Mouse (Mus musculus): Measurements from ENCODE around the gene Lnx1. TPM values are rescaled to one million over a fixed set of nuclear protein-coding genes. Genes with fewer than 3 reads are reported as not detected.
A peak's percentile ranks its signal among the peaks of the same experiment; 100 is the strongest.

Lnx1 gene
- polyA plus RNA-seq, 1 experiment = 31.8 TPM

DNA sequence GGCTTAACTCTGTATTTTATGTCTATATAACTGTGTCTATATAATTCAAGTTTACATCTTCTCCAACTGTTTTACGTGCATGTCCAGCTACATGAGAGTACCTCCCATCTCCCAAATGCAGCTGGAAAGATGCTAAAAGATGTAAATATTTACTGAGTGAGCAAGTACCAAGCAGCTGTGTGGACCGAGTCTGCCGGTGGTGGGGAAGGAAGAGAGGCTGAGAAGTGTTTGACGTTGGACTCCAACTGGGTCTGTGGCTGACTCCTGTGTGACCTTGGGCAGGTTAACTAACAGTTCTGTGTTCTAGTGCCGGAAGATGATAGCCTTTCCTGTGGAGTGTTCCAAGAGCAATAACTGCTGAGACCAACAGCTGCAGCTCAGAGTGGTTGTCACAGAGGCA, 27.9 kb upstream of the Lnx1 start:
- TF ChIP-seq CTCF (IDR thresholded peaks at IDR 0.05; ENCODE audit: borderline replicate concordance, insufficient read depth, low read depth, low read length) = no peak
- TF ChIP-seq POLR2A (IDR thresholded peaks at IDR 0.05; ENCODE audit: borderline replicate concordance, insufficient read depth, low read length) = no peak
- DNase-seq = no peak
- Histone ChIP-seq H3K27ac (ENCODE audit: insufficient read depth, low read length) (no peak overlapping the region), H3K4me1 (ENCODE audit: control insufficient read depth, insufficient read depth, low read length) (no peaks in the 10 kb centered on the region), H3K27me3 (ENCODE audit: control insufficient read depth, insufficient read depth, low read length) (no peaks in the 10 kb centered on the region; the same call in 1 of the 2 replicates), H3K4me3 (replicated peaks; ENCODE audit: insufficient read depth, low read depth, low read length) (no peak overlapping the region)
- 86% methylated on average over 5 of the region's 5 CpGs for WGBS

DNA sequence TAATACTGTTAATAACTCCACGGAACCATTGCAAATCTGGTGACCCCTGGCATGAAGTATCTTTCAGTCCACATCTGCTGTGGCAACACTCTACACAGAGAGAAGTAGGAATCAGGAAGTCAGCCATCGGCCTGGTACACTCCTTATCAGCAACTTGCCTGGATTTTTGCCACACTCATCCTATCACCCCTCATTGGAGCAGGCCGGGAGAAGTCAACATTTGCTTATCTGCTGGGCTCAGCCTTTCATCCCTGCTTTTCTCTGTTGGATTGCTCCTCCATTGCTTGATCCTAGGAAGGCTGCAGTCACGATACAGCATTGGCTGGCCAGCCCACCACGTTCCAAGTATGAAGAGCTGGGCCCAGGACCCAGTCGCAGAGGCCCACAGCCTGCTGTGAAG, 26.9 kb upstream of the Lnx1 start:
- H3K27me3 ChIP-seq (ENCODE audit: control insufficient read depth, insufficient read depth, low read length) = no peaks in the 10 kb centered on the region; the same call in 1 of the 2 replicates
- no peaks in the 10 kb centered on the region for H3K4me1 ChIP-seq (ENCODE audit: control insufficient read depth, insufficient read depth, low read length)
- no peak overlapping the region for H3K27ac ChIP-seq (ENCODE audit: insufficient read depth, low read length)
- H3K4me3 ChIP-seq (replicated peaks; ENCODE audit: insufficient read depth, low read depth, low read length) = no peak overlapping the region
- WGBS = 83% methylated on average over 6 of the region's 6 CpGs
- TF ChIP-seq POLR2A (IDR thresholded peaks at IDR 0.05; ENCODE audit: borderline replicate concordance, insufficient read depth, low read length) (no peak), CTCF (IDR thresholded peaks at IDR 0.05; ENCODE audit: borderline replicate concordance, insufficient read depth, low read depth, low read length) (no peak)
- no peak for DNase-seq

DNA sequence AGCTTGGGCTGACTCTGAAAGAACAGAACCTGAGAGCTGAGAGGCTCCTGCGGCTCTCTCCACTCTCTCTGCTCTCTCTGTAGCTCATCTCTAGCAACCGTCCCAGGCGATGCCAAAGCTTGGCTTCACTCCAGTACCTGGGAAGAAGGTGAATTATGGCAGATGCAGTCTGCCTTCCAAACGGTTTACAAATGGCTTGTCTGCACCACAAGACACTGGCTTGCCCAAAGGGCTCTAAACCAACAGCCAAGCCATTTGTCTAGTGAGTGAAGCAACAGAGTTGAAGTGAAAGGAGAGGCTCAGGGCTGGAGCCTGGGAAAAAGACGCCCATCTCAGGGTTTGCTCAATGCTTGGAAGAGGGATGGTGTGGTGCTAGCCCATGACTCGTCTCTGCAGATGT, 25.5 kb upstream of the Lnx1 start:
- Histone ChIP-seq H3K4me1 (ENCODE audit: control insufficient read depth, insufficient read depth, low read length) (no peaks in the 10 kb centered on the region), H3K27ac (ENCODE audit: insufficient read depth, low read length) (no peak overlapping the region), H3K27me3 (ENCODE audit: control insufficient read depth, insufficient read depth, low read length) (no peaks in the 10 kb centered on the region; the same call in 1 of the 2 replicates), H3K4me3 (replicated peaks; ENCODE audit: insufficient read depth, low read depth, low read length) (no peak overlapping the region)
- TF ChIP-seq POLR2A (IDR thresholded peaks at IDR 0.05; ENCODE audit: borderline replicate concordance, insufficient read depth, low read length) (no peak), CTCF (IDR thresholded peaks at IDR 0.05; ENCODE audit: borderline replicate concordance, insufficient read depth, low read depth, low read length) (no peak)
- 25% methylated on average over 6 of the region's 6 CpGs for WGBS
- peak; percentile 33 to 51 for DNase-seq

DNA sequence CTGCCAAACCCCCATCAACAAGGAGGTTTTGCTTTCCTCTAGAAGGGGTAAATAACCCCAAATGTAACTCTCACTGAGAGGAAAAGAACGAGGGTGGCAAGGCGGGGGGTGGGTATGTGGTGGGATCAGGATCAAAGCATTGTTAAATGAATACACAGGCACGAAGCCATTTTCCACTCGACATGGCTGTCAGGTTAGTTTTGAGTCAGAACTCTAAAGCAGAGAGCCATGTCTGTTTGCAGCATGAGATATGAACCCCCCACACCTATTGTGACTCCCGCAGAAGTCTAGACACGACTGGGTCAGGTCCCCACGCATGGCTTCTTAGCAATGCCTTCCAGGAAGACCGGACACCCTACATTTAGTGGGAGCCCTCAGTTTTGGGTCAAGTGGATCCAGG, 24.6 kb upstream of the Lnx1 start:
- no peak for DNase-seq
- Histone ChIP-seq H3K4me1 (ENCODE audit: control insufficient read depth, insufficient read depth, low read length) (no peaks in the 10 kb centered on the region), H3K27ac (ENCODE audit: insufficient read depth, low read length) (no peak overlapping the region), H3K27me3 (ENCODE audit: control insufficient read depth, insufficient read depth, low read length) (no peaks in the 10 kb centered on the region; the same call in 1 of the 2 replicates), H3K4me3 (replicated peaks; ENCODE audit: insufficient read depth, low read depth, low read length) (no peak overlapping the region)
- TF ChIP-seq POLR2A (IDR thresholded peaks at IDR 0.05; ENCODE audit: borderline replicate concordance, insufficient read depth, low read length) (no peak), CTCF (IDR thresholded peaks at IDR 0.05; ENCODE audit: borderline replicate concordance, insufficient read depth, low read depth, low read length) (no peak)
- 39% methylated on average over 8 of the region's 8 CpGs for WGBS

DNA sequence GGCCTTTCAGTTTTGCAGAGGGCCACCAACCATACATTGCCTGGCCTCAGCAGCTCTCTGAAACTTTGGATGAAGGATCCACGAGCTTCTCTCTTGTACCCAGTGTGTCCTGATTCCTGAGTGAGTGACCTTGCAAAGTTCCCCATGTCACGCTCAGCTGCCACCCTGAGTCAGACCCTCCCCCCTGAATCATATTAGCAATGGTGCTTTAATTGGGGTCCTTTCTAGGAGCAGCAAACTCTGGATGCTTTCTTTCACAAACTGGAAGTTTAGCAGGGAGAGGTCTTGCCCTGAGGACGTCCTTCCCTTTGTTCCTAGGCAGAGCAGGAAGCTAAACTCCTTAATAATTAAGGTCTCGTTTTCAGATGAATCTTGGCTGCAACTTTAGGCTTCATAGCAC, 22.8 kb upstream of the Lnx1 start:
- no peak overlapping the region for H3K4me3 ChIP-seq (replicated peaks; ENCODE audit: insufficient read depth, low read depth, low read length)
- WGBS = 77% methylated on average over 4 of the region's 4 CpGs
- 0 out of 2 replicates have a peak, but pooled peaks cover 2% of the 10 kb centered on the region for H3K4me1 ChIP-seq (ENCODE audit: control insufficient read depth, insufficient read depth, low read length)
- no peak for TF ChIP-seq POLR2A (IDR thresholded peaks at IDR 0.05; ENCODE audit: borderline replicate concordance, insufficient read depth, low read length)
- no peak for TF ChIP-seq CTCF (IDR thresholded peaks at IDR 0.05; ENCODE audit: borderline replicate concordance, insufficient read depth, low read depth, low read length)
- H3K27ac ChIP-seq (ENCODE audit: insufficient read depth, low read length) = no peak overlapping the region
- no peaks in the 10 kb centered on the region; the same call in 1 of the 2 replicates for H3K27me3 ChIP-seq (ENCODE audit: control insufficient read depth, insufficient read depth, low read length)
- no peak for DNase-seq

DNA sequence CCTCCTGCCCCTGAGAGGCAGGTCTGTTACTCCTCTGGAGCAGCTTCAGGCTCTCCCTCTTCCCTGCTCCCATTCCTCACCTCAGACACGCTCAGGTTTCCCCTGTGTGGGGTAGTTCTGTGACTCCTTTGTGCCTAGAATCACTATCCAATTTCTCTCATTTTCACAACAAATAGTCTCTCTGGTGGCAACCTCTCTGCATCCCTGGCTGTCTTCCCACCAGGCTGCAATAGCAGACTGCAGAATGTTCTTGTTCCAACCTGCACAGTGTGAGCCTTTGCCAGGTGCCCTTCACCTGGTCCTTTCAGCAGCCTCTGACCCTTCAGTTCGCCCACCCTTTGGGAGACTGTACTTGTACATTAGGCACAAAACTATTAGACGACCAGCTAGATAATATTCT, 19.1 kb upstream of the Lnx1 start:
- no peaks in the 10 kb centered on the region; the same call in 1 of the 2 replicates for H3K27me3 ChIP-seq (ENCODE audit: control insufficient read depth, insufficient read depth, low read length)
- no peak overlapping the region for H3K27ac ChIP-seq (ENCODE audit: insufficient read depth, low read length)
- no peak overlapping the region for H3K4me3 ChIP-seq (replicated peaks; ENCODE audit: insufficient read depth, low read depth, low read length)
- 57% methylated on average over 3 of the region's 3 CpGs for WGBS
- DNase-seq = no peak
- H3K4me1 ChIP-seq (ENCODE audit: control insufficient read depth, insufficient read depth, low read length) = 0 out of 2 replicates have a peak, but pooled peaks cover 2% of the 10 kb centered on the region
- TF ChIP-seq CTCF (IDR thresholded peaks at IDR 0.05; ENCODE audit: borderline replicate concordance, insufficient read depth, low read depth, low read length) = no peak
- no peak for TF ChIP-seq POLR2A (IDR thresholded peaks at IDR 0.05; ENCODE audit: borderline replicate concordance, insufficient read depth, low read length)

DNA sequence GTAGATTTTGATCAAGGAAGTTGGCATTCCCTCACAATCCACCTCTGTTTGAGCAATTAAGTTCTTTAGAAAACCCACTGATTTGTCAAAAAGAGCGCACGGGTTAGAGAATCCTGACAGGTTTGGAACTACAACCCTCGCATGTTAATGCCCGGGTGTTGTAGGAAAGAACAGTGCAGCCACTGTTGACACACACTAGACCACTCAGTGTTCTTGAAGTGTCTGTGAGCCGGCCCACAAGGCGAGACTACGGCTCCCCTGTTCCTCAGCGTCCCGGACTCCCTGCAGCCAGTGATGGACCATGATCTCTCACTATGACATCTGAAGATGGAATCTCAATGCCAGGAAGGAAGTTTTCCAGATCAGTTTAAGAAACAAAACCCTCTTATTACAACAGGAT, 17.9 kb upstream of the Lnx1 start:
- no peak overlapping the region for H3K27ac ChIP-seq (ENCODE audit: insufficient read depth, low read length)
- 74% methylated on average over 9 of the region's 9 CpGs for WGBS
- H3K27me3 ChIP-seq (ENCODE audit: control insufficient read depth, insufficient read depth, low read length) = no peaks in the 10 kb centered on the region; the same call in 1 of the 2 replicates
- 0 out of 2 replicates have a peak, but pooled peaks cover 2% of the 10 kb centered on the region for H3K4me1 ChIP-seq (ENCODE audit: control insufficient read depth, insufficient read depth, low read length)
- no peak for TF ChIP-seq POLR2A (IDR thresholded peaks at IDR 0.05; ENCODE audit: borderline replicate concordance, insufficient read depth, low read length)
- no peak overlapping the region for H3K4me3 ChIP-seq (replicated peaks; ENCODE audit: insufficient read depth, low read depth, low read length)
- DNase-seq = no peak

DNA sequence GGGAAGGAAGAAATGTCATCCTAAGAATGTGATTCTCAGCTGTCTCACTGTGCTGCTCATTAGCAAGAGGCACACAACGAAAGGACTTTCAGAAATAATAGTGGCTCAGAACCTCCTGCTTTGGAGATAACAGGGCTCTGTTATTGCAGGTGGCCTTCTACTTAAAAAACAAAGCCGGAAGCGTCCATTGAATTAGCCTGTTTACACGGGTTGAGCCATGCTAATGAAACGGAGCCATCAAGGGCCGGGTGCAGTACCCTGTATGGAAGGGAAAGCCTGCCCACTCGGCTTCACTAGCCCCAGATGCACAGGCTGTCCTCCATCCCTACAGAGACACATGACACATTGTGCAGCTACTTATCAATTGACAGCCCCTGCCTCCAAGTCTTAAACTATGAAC, 13.5 kb upstream of the Lnx1 start:
- Histone ChIP-seq H3K4me3 (replicated peaks; ENCODE audit: insufficient read depth, low read depth, low read length) (no peak overlapping the region), H3K27me3 (ENCODE audit: control insufficient read depth, insufficient read depth, low read length) (no peaks in the 10 kb centered on the region), H3K4me1 (ENCODE audit: control insufficient read depth, insufficient read depth, low read length) (no peaks in the 10 kb centered on the region), H3K27ac (ENCODE audit: insufficient read depth, low read length) (no peak overlapping the region)
- TF ChIP-seq POLR2A (IDR thresholded peaks at IDR 0.05; ENCODE audit: borderline replicate concordance, insufficient read depth, low read length) = no peak
- TF ChIP-seq CTCF (IDR thresholded peaks at IDR 0.05; ENCODE audit: borderline replicate concordance, insufficient read depth, low read depth, low read length) = no peak
- no peak for DNase-seq
- WGBS = 51% methylated on average over 7 of the region's 7 CpGs

All from cerebellum, adult 2 months (tissue).